Mouse (Mus musculus) forebrain, embryonic 10.5 days (tissue): Measurements from ENCODE around the gene Pygo2. TPM values are rescaled to one million over a fixed set of nuclear protein-coding genes. Genes with fewer than 3 reads are reported as not detected.

Experiments used
- DNase-seq: peaks from one replicate; pipeline ENCODE4 v3.0.0-alpha.2; 2017; ENCODE audit warnings: low spot score; ENCODE audit errors: extremely low spot score
- H3K27ac ChIP-seq: fragments of 300-500 bp; sonication (generic); 2 replicates; pipeline ENCODE4 v1.5.1; 2016; ENCODE audit warnings: mild to moderate bottlenecking
- H3K27me3 ChIP-seq: fragments of 300-500 bp; sonication (generic); 2 replicates; pipeline ENCODE4 v1.6.1; 2016; ENCODE audit warnings: mild to moderate bottlenecking; ENCODE audit not compliant: poor library complexity, severe bottlenecking
- H3K36me3 ChIP-seq: fragments of 300-500 bp; sonication (generic); replicated peaks from 2 replicates; pipeline ENCODE4 v1.6.1; 2016; ENCODE audit warnings: mild to moderate bottlenecking, moderate library complexity
- H3K4me1 ChIP-seq: fragments of 300-500 bp; sonication (generic); 2 replicates; pipeline ENCODE4 v1.6.1; 2016
- H3K4me3 ChIP-seq: fragments of 300-500 bp; sonication (generic); 2 replicates; pipeline ENCODE4 v1.5.1; 2016; ENCODE audit warnings: mild to moderate bottlenecking, moderate library complexity
- H3K9me3 ChIP-seq: fragments of 300-500 bp; sonication (generic); 2 replicates; pipeline ENCODE4 v1.6.1; 2016; ENCODE audit warnings: mild to moderate bottlenecking, moderate library complexity
- WGBS: fragments of 180-500 bp; shearing (Covaris S2); methylation state at CpG from one replicate; pipeline ENCODE4 v1.1.7; 2016; 5-methylcytosine and 5-hydroxymethylcytosine counted together
- polyA plus RNA-seq: library from polyadenylated mRNA; unstranded; fragments of >200 nt; fragmentation: Nextera tagmentation; extraction: Ambion mirVana; gene quantifications from 2 replicates; pipeline ENCODE4 v1.2.1, GENCODE M21; 2016

The Pygo2 gene
- polyA plus RNA-seq, 1 experiment from 2014 or later: 34.9 TPM

GRCm38 (mm10) chr3:89432606-89433005 is 2.6 kb downstream of the Pygo2 start:
- DNase-seq: no peak
- H3K4me3 ChIP-seq: peak overlapping the region; percentile 6; the same call in 1 of the 2 replicates
- H3K9me3 ChIP-seq: no peaks in the 10 kb centered on the region
- H3K27ac ChIP-seq: no peak overlapping the region
- H3K4me1 ChIP-seq: peaks cover 64% of the 10 kb centered on the region
- 92% methylated on average over 8 of the region's 8 CpGs for WGBS
- no peaks in the 10 kb centered on the region for H3K27me3 ChIP-seq
- peaks cover 43% of the 10 kb centered on the region for H3K36me3 ChIP-seq

GRCm38 (mm10) chr3:89434532-89434931 is 4.5 kb downstream of the Pygo2 start:
- Histone ChIP-seq H3K36me3 (peaks cover 37% of the 10 kb centered on the region), H3K4me3 (no peak overlapping the region), H3K27me3 (no peaks in the 10 kb centered on the region), H3K4me1 (peaks cover 83% of the 10 kb centered on the region), H3K9me3 (no peaks in the 10 kb centered on the region), H3K27ac (peak overlapping the region; percentile 45; the same call in 1 of the 2 replicates)
- 88% methylated on average over 11 of the region's 11 CpGs for WGBS
- DNase-seq: no peak

- H3K9me3 ChIP-seq: no peaks in the 10 kb centered on the region
- H3K27ac ChIP-seq: 0 out of 2 replicates have a peak overlapping the region, but pooled peaks have one; percentile 45
- peaks cover 40% of the 10 kb centered on the region for H3K36me3 ChIP-seq
- no peak overlapping the region for H3K4me3 ChIP-seq
- WGBS: 66% methylated on average over 7 of the region's 7 CpGs
- H3K27me3 ChIP-seq: no peaks in the 10 kb centered on the region
- peaks cover 78% of the 10 kb centered on the region for H3K4me1 ChIP-seq
- DNase-seq: no peak
These were observed 5.0 kb downstream of the Pygo2 start for GRCm38 (mm10) chr3:89435041-89435440.

GRCm38 (mm10) chr3:89436176-89437113 is 6.4 kb downstream of the Pygo2 start, which contains the start of gene Pbxip1:
Gene Pbxip1, plus strand, starts transcription at chr3:89436706.
- H3K27ac ChIP-seq: peak within 1 kb of the TSS; percentile 83
- no peaks in the 10 kb centered on the region for H3K27me3 ChIP-seq
- 4% methylated on average over 16 of the region's 16 CpGs for WGBS
- H3K4me3 ChIP-seq: peak within 1 kb of the TSS; percentile 53
- peak; percentile 90 for DNase-seq
- H3K36me3 ChIP-seq: peaks cover 38% of the 10 kb centered on the region
- H3K4me1 ChIP-seq: peaks cover 64% of the 10 kb centered on the region
- no peaks in the 10 kb centered on the region for H3K9me3 ChIP-seq

GRCm38 (mm10) chr3:89437269-89437668 is 7.3 kb downstream of the Pygo2 start:
- 24% methylated on average over 5 of the region's 5 CpGs for WGBS
- Histone ChIP-seq H3K4me3 (peak overlapping the region; percentile 53), H3K36me3 (peaks cover 35% of the 10 kb centered on the region), H3K9me3 (no peaks in the 10 kb centered on the region), H3K4me1 (peaks cover 57% of the 10 kb centered on the region), H3K27ac (peak overlapping the region; percentile 83), H3K27me3 (no peaks in the 10 kb centered on the region)
- DNase-seq: peak; percentile 51

- WGBS: 93% methylated on average over 2 of the region's 2 CpGs
These were observed 10.7 kb downstream of the Pygo2 start for GRCm38 (mm10) chr3:89440691-89441090.

GRCm38 (mm10) chr3:89448720-89449537 is 18.9 kb downstream of the Pygo2 start:
- DNase-seq: no peak
- no peak overlapping the region for H3K4me3 ChIP-seq
- peaks cover 41% of the 10 kb centered on the region for H3K36me3 ChIP-seq
- peaks cover 26% of the 10 kb centered on the region for H3K4me1 ChIP-seq
- H3K9me3 ChIP-seq: no peaks in the 10 kb centered on the region
- H3K27me3 ChIP-seq: no peaks in the 10 kb centered on the region
- H3K27ac ChIP-seq: peak overlapping the region; percentile 4; the same call in 1 of the 2 replicates
- 77% methylated on average over 13 of the region's 13 CpGs for WGBS

More at GRCm38 (mm10) chr3:89440691-89441090, 10.7 kb downstream of the Pygo2 start:
- Histone ChIP-seq H3K4me3 (no peak overlapping the region), H3K27me3 (no peaks in the 10 kb centered on the region), H3K4me1 (peaks cover 36% of the 10 kb centered on the region), H3K36me3 (peaks cover 23% of the 10 kb centered on the region), H3K9me3 (no peaks in the 10 kb centered on the region), H3K27ac (no peak overlapping the region)
- no peak for DNase-seq

GRCm38 (mm10) chr3:89449541-89449940 is 19.5 kb downstream of the Pygo2 start:
- peak; percentile 55 for DNase-seq
- Histone ChIP-seq H3K4me3 (no peak overlapping the region), H3K9me3 (no peaks in the 10 kb centered on the region), H3K4me1 (peaks cover 28% of the 10 kb centered on the region), H3K36me3 (peaks cover 36% of the 10 kb centered on the region), H3K27ac (peak overlapping the region; percentile 4; the same call in 1 of the 2 replicates), H3K27me3 (no peaks in the 10 kb centered on the region)
- 50% methylated on average over 7 of the region's 7 CpGs for WGBS

GRCm38 (mm10) chr3:89451916-89452315 is 21.9 kb downstream of the Pygo2 start:
- Histone ChIP-seq H3K36me3 (peaks cover 18% of the 10 kb centered on the region), H3K4me1 (peaks cover 40% of the 10 kb centered on the region), H3K9me3 (no peaks in the 10 kb centered on the region), H3K4me3 (no peak overlapping the region), H3K27ac (0 out of 2 replicates have a peak overlapping the region, but pooled peaks have one; percentile 31), H3K27me3 (no peaks in the 10 kb centered on the region)
- no peak for DNase-seq
- WGBS: 87% methylated on average over 1 of the region's 1 CpGs

- 58% methylated on average over 10 of the region's 10 CpGs for WGBS
- Histone ChIP-seq H3K27ac (no peak within 1 kb of the TSS), H3K4me3 (no peak within 1 kb of the TSS), H3K4me1 (peaks cover 47% of the 10 kb centered on the region), H3K9me3 (no peaks in the 10 kb centered on the region), H3K27me3 (no peaks in the 10 kb centered on the region), H3K36me3 (peaks cover 1% of the 10 kb centered on the region; the same call in 1 of the 2 replicates)
- no peak for DNase-seq
These were observed 24.6 kb downstream of the Pygo2 start, which contains the start of gene Pmvk for GRCm38 (mm10) chr3:89454401-89455177. Gene Pmvk, plus strand, starts transcription at chr3:89454541.

GRCm38 (mm10) chr3:89455786-89456285 is 25.8 kb downstream of the Pygo2 start:
- no peaks in the 10 kb centered on the region for H3K36me3 ChIP-seq
- H3K9me3 ChIP-seq: no peaks in the 10 kb centered on the region
- H3K27me3 ChIP-seq: no peaks in the 10 kb centered on the region
- peaks cover 56% of the 10 kb centered on the region for H3K4me1 ChIP-seq
- WGBS: 76% methylated on average over 1 of the region's 1 CpGs
- H3K4me3 ChIP-seq: no peak overlapping the region
- H3K27ac ChIP-seq: no peak overlapping the region
- no peak for DNase-seq
